In the genomic region with DNA sequence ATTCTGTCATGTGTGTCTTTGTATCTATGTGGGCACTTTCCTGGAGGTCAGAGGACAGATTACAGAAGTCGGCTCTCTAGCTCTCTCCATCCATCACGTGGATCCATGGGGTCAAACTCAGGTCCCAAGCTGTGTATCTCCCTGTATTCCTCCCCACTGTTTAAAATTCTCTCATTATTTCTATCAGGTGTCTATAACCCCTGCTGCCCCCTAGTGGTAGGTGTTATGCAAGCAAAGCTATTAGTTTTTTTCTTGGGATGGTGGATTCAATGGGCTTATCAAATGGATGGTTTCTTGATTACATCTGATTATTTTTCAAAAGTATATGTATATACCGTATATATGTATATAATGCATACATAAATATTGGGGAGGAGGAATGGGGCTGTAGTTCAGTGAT, we compare ENCODE assay signal across 9 mouse cellular contexts. TPM values are rescaled to one million over a fixed set of nuclear protein-coding genes. Genes with fewer than 3 reads are reported as not detected.
DNase-seq lines count a peak whose midpoint lies in the region; ATAC-seq and TF ChIP-seq lines count a peak whose summit lies in the region.
"Had no signal": no experiment of that assay in that cellular context is flagged by ENCODE, and none has a peak within 500 bp of the region (broad histone marks: within the 10 kb centered on the region; RNA-seq: fewer than 3 reads in every experiment).

No protein-coding gene starts in this region.

- no peak overlapping the region for H3K27ac ChIP-seq in liver, embryonic 14.5 days
- no peak overlapping the region for H3K27ac ChIP-seq in spleen, adult 2 months (ENCODE audit: insufficient read depth, low read length)
- no peak overlapping the region for H3K27ac ChIP-seq in neural tube, embryonic 15.5 days (replicated peaks)
- H3K27ac ChIP-seq: midbrain, embryonic 12.5 days had no signal

- H3K9me3 ChIP-seq in liver, embryonic 14.5 days (ENCODE audit: control insufficient read depth, low read length): no peaks in the 10 kb centered on the region
- no peaks in the 10 kb centered on the region for H3K9me3 ChIP-seq in neural tube, embryonic 15.5 days (replicated peaks)
- H3K9me3 ChIP-seq: midbrain, embryonic 12.5 days had no signal

- H3K4me2 ChIP-seq in liver, embryonic 14.5 days (ENCODE audit: low read depth): no peak overlapping the region
- H3K4me2 ChIP-seq in neural tube, embryonic 15.5 days: no peak overlapping the region
- H3K4me2 ChIP-seq: midbrain, embryonic 12.5 days had no signal

- TF ChIP-seq EP300 in liver, embryonic 14.5 days (IDR thresholded peaks at IDR 0.05; ENCODE audit: low read depth): no peak

- H3K4me1 ChIP-seq in liver, embryonic 14.5 days (replicated peaks; ENCODE audit: control insufficient read depth in 2 of 2, insufficient read depth in 2 of 2, low read length in 1 of 2): peaks cover 0 to 9% of the 10 kb centered on the region in 2 experiments; a peak in 3 of 4 replicates
- H3K4me1 ChIP-seq in spleen, adult 2 months (ENCODE audit: control insufficient read depth, insufficient read depth, insufficient read length): peaks cover 4% of the 10 kb centered on the region; the same call in 1 of the 2 replicates
- H3K4me1 ChIP-seq in neural tube, embryonic 15.5 days: peaks cover 19% of the 10 kb centered on the region

- TF ChIP-seq POLR2A in spleen, adult 2 months (IDR thresholded peaks at IDR 0.05; ENCODE audit: low read depth, low read length): no peak

- intact Hi-C loops in heart, postnatal 36 days (cut with DNase I): loop anchor here (2.0 kb wide), 2 partner anchors 114 to 132 kb away; a partner anchor contains a TSS

- no peak overlapping the region for H3K4me3 ChIP-seq in liver, embryonic 14.5 days (ENCODE audit: insufficient read depth in 1 of 2, low read depth in 2 of 2, low read length in 2 of 2)
- H3K4me3 ChIP-seq in spleen, adult 2 months (ENCODE audit: extremely low read depth, insufficient read depth, insufficient read length): no peak overlapping the region
- no peak overlapping the region for H3K4me3 ChIP-seq in neural tube, embryonic 15.5 days (replicated peaks)
- H3K4me3 ChIP-seq: midbrain, embryonic 12.5 days had no signal

- H3K36me3 ChIP-seq in liver, embryonic 14.5 days (replicated peaks; ENCODE audit: control insufficient read depth, insufficient read depth, low read depth): no peaks in the 10 kb centered on the region
- no peaks in the 10 kb centered on the region; the same call in 1 of the 2 replicates for H3K36me3 ChIP-seq in spleen, adult 2 months (ENCODE audit: control insufficient read depth, insufficient read depth, low read length)
- peaks cover 7% of the 10 kb centered on the region for H3K36me3 ChIP-seq in neural tube, embryonic 15.5 days

- H3K27me3 ChIP-seq in liver, embryonic 14.5 days (ENCODE audit: control insufficient read depth, insufficient read depth, low read length): no peaks in the 10 kb centered on the region
- no peaks in the 10 kb centered on the region for H3K27me3 ChIP-seq in spleen, adult 2 months (ENCODE audit: control insufficient read depth, insufficient read depth, low read length)
- H3K27me3 ChIP-seq in neural tube, embryonic 15.5 days (replicated peaks): no peaks in the 10 kb centered on the region

- peak; percentile 74 for TF ChIP-seq CTCF in liver, embryonic 14.5 days (IDR thresholded peaks at IDR 0.05; ENCODE audit: low read depth)
- no peak for TF ChIP-seq CTCF in spleen, adult 2 months (IDR thresholded peaks at IDR 0.05; ENCODE audit: extremely low read depth, insufficient read depth, insufficient read length, insufficient replicate concordance)

- 14% methylated on average over 3 of the region's 3 CpGs for WGBS in liver, embryonic 14.5 days (ENCODE audit: insufficient replicate concordance)
- 30% methylated on average over 3 of the region's 3 CpGs for WGBS in spleen, adult 2 months
- 40% methylated on average over 3 of the region's 3 CpGs for WGBS in neural tube, embryonic 15.5 days

- no peak overlapping the region for H3K9ac ChIP-seq in liver, embryonic 14.5 days (replicated peaks)
- H3K9ac ChIP-seq in neural tube, embryonic 15.5 days (replicated peaks): no peak overlapping the region
- H3K9ac ChIP-seq: midbrain, embryonic 12.5 days had no signal

- peak; percentile 45 for DNase-seq in left cerebral cortex, adult 11 months (ENCODE audit: low spot score)
- no peak for DNase-seq in left cerebral cortex, adult 8-10 months (ENCODE audit: low spot score in 2 of 2)
- peak; percentile 85 for DNase-seq in MN1 (ENCODE audit: low spot score)
- peak; percentile 75 for DNase-seq in c-Kit-positive CD71-positive TER-119-negative erythroid progenitor cells, embryonic 14.5 days (ENCODE audit: low read depth)
- peak; percentile 66 to 67 for DNase-seq in heart, postnatal 36 days
- DNase-seq in liver, embryonic 14.5 days (ENCODE audit: low read depth in 3 of 3, low spot score in 3 of 3): peak; percentile 42 to 59 (median 42)
- DNase-seq in spleen, adult 2 months (ENCODE audit: low read depth in 1 of 2, low spot score in 2 of 2): peak; percentile 41 to 59

- ATAC-seq in liver, embryonic 14.5 days (ENCODE audit: insufficient read depth): no peak
- no peak for ATAC-seq in neural tube, embryonic 15.5 days (ENCODE audit: low FRiP score)

RNA-seq across cellular contexts. Expression of a gene that starts 1.8 kb away (rescaled TPM):
- 10 to 100 TPM; 81.1 to 92.6 (median 88.4) TPM for total RNA-seq in left cerebral cortex, adult 8-10 months (2022)
- 10 to 100 TPM; 18.5 to 18.9 TPM for total RNA-seq in heart, postnatal 36 days (2021)
- polyA plus RNA-seq in liver, embryonic 14.5 days (2012; rRNA removed): 4.1 and 4.6 TPM in 2 replicates
- polyA plus RNA-seq in liver, embryonic 14.5 days (2014; fragmentation: Nextera tagmentation; extraction: Ambion mirVana): 7.8 and 8.3 TPM in 2 replicates
- 23.5 and 25.2 TPM in 2 replicates for polyA plus RNA-seq in spleen, adult 2 months (2012; rRNA removed)
- 91.1 and 94.6 TPM in 2 replicates for polyA plus RNA-seq in neural tube, embryonic 15.5 days (2015; fragmentation: Nextera tagmentation; extraction: Ambion mirVana)

RNA-seq across cellular contexts. Expression of a gene that starts 39.2 kb away (rescaled TPM):
- 100 to 1,000 TPM in 1 of 4 experiments, 10 to 100 TPM in 3; 82.4 to 100 (median 95.4) TPM for total RNA-seq in left cerebral cortex, adult 8-10 months (2022)
- total RNA-seq in heart, postnatal 36 days (2021): 10 to 100 TPM; 69.8 to 76.4 TPM
- 21.7 and 27.7 TPM in 2 replicates for polyA plus RNA-seq in liver, embryonic 14.5 days (2012; rRNA removed)
- polyA plus RNA-seq in liver, embryonic 14.5 days (2014; fragmentation: Nextera tagmentation; extraction: Ambion mirVana): 18.1 and 21.4 TPM in 2 replicates
- polyA plus RNA-seq in spleen, adult 2 months (2012; rRNA removed): 50.8 and 56.2 TPM in 2 replicates
- polyA plus RNA-seq in neural tube, embryonic 15.5 days (2015; fragmentation: Nextera tagmentation; extraction: Ambion mirVana): 91.6 and 92.1 TPM in 2 replicates

RNA-seq across cellular contexts. Expression of a gene that starts 57.7 kb away (rescaled TPM):
- total RNA-seq in left cerebral cortex, adult 8-10 months (2022): not detected
- total RNA-seq in heart, postnatal 36 days (2021): 1 to 10 TPM; 1.4 to 2.7 TPM
- 11.8 and 12.1 TPM in 2 replicates for polyA plus RNA-seq in liver, embryonic 14.5 days (2012; rRNA removed)
- polyA plus RNA-seq in liver, embryonic 14.5 days (2014; fragmentation: Nextera tagmentation; extraction: Ambion mirVana): 14.4 and 17.8 TPM in 2 replicates
- 1.0 and 2.8 TPM in 2 replicates for polyA plus RNA-seq in spleen, adult 2 months (2012; rRNA removed)
- polyA plus RNA-seq in neural tube, embryonic 15.5 days (2015; fragmentation: Nextera tagmentation; extraction: Ambion mirVana): 2.1 and 9.5 TPM in 2 replicates

Comparison
In these comparisons a context has a peak if more than half of its experiments do, and no peak if none do; other contexts are left out.
1. DNase-seq: peak in left cerebral cortex, adult 11 months (single experiment), MN1 (single experiment), c-Kit-positive CD71-positive TER-119-negative erythroid progenitor cells, embryonic 14.5 days (single experiment), heart, postnatal 36 days (2 of 2), liver, embryonic 14.5 days (3 of 3) and spleen, adult 2 months (2 of 2); none in left cerebral cortex, adult 8-10 months (0 of 2).